Mouse (Mus musculus): ENCODE measurements around the gene Dhx58. TPM values are rescaled to one million over a fixed set of nuclear protein-coding genes. Genes with fewer than 3 reads are reported as not detected.
A peak's percentile ranks its signal among the peaks of the same experiment; 100 is the strongest.

The Dhx58 gene
- polyA plus RNA-seq, 1 experiment from 2014 or later: 3.0 TPM

DNA sequence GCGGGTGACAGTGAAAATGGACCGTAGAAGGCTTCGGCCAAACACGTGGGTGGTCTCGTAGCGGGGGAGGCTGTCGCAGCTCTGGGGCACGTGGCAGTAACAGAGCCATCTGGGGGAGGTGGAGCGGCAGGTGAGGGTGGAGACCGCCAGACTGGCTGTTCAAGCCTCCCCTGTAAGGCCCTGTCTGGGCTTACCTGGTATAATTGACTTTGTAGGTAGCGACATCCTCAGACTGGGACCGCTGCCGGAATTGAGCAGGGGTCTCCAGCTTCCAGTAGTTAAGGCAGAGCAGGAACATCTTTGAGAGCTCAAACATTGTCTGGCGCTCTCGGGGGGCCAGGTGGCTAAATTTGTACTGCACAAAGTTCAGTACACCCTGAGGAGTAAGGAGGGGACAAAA, 6.5 kb upstream of the Dhx58 start:
- no peaks in the 10 kb centered on the region for H3K9me3 ChIP-seq
- peaks cover 59% of the 10 kb centered on the region for H3K36me3 ChIP-seq
- H3K4me3 ChIP-seq: no peak overlapping the region
- 93% methylated on average over 15 of the region's 15 CpGs for WGBS
- H3K4me2 ChIP-seq: no peak overlapping the region
- H3K9ac ChIP-seq: no peak overlapping the region; the same call in 1 of the 2 replicates
- H3K27me3 ChIP-seq: no peaks in the 10 kb centered on the region
- ATAC-seq (ENCODE audit: low FRiP score): no peak
- H3K4me1 ChIP-seq (replicated peaks): peaks cover 32% of the 10 kb centered on the region
- H3K27ac ChIP-seq: no peak overlapping the region

DNA sequence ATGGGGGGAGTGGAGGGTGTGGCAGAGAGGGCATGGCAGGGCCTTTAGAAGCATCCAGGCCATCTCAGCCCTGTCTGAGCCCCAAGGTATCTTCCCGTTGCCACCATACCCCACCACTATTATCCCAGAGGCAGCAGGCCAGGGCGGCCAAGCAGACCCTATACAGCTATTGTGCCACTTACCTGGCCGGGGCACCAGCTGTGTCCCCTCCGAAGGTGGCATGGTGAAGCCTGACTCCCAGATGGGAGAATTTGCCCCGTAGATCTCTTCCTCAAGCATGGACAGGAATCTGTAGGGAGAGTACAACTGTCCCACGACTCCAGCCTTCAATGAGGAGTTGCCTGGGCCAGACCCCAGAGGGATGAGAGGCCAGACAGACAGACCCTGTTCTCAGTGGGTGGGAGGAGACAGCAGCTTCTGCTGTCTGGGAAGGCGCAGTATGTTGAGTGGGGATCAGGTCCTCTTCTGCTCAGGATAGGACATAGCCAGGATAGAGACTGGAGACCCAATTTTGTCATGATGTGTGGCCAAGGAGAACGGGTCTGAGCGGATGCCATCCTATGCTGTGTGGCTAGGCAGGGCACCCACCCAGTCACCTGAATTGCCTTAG, 5.2 kb upstream of the Dhx58 start:
- no peaks in the 10 kb centered on the region for H3K27me3 ChIP-seq
- H3K27ac ChIP-seq: no peak overlapping the region
- H3K4me3 ChIP-seq: no peak overlapping the region
- H3K9me3 ChIP-seq: no peaks in the 10 kb centered on the region
- H3K4me1 ChIP-seq (replicated peaks): peaks cover 26% of the 10 kb centered on the region
- ATAC-seq (ENCODE audit: low FRiP score): no peak
- 94% methylated on average over 9 of the region's 9 CpGs for WGBS
- H3K9ac ChIP-seq: peak overlapping the region; percentile 11; the same call in 1 of the 2 replicates
- H3K4me2 ChIP-seq: no peak overlapping the region
- H3K36me3 ChIP-seq: peaks cover 63% of the 10 kb centered on the region

DNA sequence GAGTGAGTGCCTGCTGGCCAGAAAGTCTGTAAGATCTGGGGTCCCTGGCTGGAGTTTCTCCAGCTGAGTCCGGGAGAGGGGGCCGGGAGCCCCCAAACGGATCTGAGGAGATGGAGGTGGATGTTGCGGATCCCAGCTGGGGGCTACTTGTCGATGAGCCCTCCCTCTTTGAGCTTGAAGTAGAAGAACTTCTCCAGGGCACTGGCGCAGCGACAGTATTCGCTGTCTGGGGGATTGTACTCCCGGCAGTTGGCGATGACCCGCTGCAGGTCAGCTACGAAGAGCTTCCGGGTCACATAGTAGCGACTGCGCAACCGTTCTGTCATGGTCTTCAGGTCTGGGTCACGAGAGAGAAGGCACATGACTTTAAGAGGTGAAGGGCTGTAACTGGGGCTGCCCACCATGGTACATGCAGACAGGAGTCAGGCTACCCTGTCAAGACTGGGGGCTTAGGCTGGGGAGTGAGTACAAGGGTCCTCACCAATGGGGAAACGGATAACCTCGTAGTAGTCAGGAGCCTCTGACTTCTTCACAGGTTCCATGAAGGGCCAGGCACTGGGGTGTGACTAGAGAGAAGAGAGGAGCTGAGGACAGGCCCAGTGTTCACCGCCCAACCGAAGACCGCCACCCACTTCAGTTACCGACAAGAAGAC, 1.1 kb upstream of the Dhx58 start:
- H3K9ac ChIP-seq: no peak overlapping the region
- H3K4me1 ChIP-seq (replicated peaks): peaks cover 10% of the 10 kb centered on the region
- no peak overlapping the region for H3K4me3 ChIP-seq
- ATAC-seq (ENCODE audit: low FRiP score): no peak
- WGBS: 94% methylated on average over 23 of the region's 23 CpGs
- no peak overlapping the region for H3K4me2 ChIP-seq
- H3K36me3 ChIP-seq: peaks cover 60% of the 10 kb centered on the region
- H3K9me3 ChIP-seq: no peaks in the 10 kb centered on the region
- H3K27me3 ChIP-seq: peaks cover 14% of the 10 kb centered on the region; the same call in 1 of the 2 replicates
- no peak overlapping the region for H3K27ac ChIP-seq

DNA sequence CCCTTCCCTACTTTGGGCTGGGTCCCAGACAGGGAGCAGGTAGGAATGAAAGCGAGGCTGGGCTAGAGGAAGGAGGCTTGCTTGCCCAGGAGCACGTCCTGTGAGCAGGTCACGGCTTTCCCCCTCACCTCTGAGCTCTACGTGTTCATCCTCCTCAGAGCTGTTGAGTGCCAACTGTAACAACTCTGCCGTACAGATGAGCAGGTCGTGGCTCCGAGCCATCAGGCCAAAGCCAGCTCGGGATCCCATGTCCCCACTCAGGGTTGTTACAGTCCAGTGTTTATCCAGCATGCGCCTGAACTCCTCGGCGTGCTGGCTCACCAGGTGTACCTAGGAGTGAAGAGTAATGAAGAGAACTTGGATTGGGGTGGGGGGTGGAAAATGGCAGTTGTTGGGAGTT, 705 bp downstream of the Dhx58 start:
- Histone ChIP-seq H3K27ac (no peak overlapping the region), H3K36me3 (peaks cover 41% of the 10 kb centered on the region), H3K4me1 (replicated peaks) (peaks cover 10% of the 10 kb centered on the region), H3K4me2 (no peak overlapping the region), H3K9ac (no peak overlapping the region), H3K27me3 (peaks cover 14% of the 10 kb centered on the region; the same call in 1 of the 2 replicates), H3K9me3 (no peaks in the 10 kb centered on the region), H3K4me3 (no peak overlapping the region)
- 67% methylated on average over 11 of the region's 11 CpGs for WGBS
- ATAC-seq (ENCODE audit: low FRiP score): no peak

DNA sequence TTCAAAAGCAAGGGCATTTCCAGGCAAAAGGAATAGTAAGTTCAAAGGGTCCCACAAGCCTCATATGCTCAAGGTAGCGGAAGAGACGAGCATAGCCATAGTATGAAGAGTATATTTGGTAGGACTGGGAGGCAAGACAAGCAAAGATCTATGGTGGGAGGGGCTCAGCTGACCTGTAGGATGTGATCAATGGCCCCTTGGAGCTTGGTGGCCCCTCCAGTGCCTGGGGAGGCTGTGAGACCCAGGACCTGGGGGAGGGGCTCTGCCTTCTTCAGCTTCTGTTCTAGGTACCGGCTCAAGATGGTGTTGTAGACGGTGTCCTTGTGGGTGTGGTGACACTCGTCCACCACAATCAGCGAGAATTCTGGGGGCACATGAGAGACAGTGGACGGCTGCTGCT, 1.2 kb downstream of the Dhx58 start:
- H3K4me1 ChIP-seq (replicated peaks): peaks cover 10% of the 10 kb centered on the region
- no peak overlapping the region for H3K9ac ChIP-seq
- H3K4me3 ChIP-seq: no peak overlapping the region
- 52% methylated on average over 7 of the region's 7 CpGs for WGBS
- H3K36me3 ChIP-seq: peaks cover 37% of the 10 kb centered on the region
- no peak overlapping the region for H3K4me2 ChIP-seq
- peak; percentile 7; the same call in 1 of the 2 replicates for ATAC-seq (ENCODE audit: low FRiP score)
- peaks cover 14% of the 10 kb centered on the region; the same call in 1 of the 2 replicates for H3K27me3 ChIP-seq
- H3K9me3 ChIP-seq: no peaks in the 10 kb centered on the region
- no peak overlapping the region for H3K27ac ChIP-seq

DNA sequence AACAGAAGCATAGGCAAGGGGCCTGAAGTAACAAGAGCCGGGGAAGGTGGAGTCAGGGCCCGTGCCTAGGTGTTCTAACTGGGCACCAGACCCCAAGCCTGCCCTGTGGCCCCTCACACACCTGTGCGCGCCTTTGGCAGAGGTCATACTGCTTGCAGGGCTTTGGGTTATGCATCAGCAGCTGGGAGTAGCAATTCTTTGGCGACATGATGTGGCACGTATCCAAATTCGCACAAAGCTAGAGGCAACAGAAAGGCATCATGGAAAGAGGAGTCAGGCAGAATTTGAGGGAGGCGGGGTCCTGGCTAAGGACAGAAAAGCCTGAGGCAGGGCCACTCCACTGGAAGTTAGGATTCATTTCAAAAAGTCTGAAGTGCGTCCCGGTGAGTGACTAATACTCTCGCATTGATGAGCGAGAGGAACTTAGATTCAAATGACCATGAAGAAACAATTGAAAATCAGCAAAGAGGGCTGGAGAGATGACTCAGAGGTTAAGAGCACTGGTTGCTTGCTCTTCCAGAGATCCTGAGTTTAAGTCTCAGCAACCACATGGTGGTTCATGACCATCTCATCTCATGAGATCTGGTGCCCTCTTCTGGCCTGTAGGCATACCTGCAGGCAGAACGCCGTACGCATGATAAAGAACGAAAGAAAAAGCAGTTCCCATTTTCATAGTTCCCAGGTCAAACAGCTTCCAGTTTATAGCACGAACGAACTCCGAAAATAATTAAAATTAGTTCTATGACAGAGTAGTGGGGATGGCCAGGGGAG, 1.8 kb downstream of the Dhx58 start:
- 0 out of 2 replicates have a peak, but pooled peaks have one; percentile 52 for ATAC-seq (ENCODE audit: low FRiP score)
- Histone ChIP-seq H3K27ac (no peak overlapping the region), H3K36me3 (peaks cover 30% of the 10 kb centered on the region), H3K9me3 (no peaks in the 10 kb centered on the region), H3K4me3 (no peak overlapping the region), H3K9ac (no peak overlapping the region), H3K27me3 (peaks cover 14% of the 10 kb centered on the region; the same call in 1 of the 2 replicates), H3K4me1 (replicated peaks) (peaks cover 10% of the 10 kb centered on the region), H3K4me2 (no peak overlapping the region)
- 40% methylated on average over 19 of the region's 19 CpGs for WGBS

DNA sequence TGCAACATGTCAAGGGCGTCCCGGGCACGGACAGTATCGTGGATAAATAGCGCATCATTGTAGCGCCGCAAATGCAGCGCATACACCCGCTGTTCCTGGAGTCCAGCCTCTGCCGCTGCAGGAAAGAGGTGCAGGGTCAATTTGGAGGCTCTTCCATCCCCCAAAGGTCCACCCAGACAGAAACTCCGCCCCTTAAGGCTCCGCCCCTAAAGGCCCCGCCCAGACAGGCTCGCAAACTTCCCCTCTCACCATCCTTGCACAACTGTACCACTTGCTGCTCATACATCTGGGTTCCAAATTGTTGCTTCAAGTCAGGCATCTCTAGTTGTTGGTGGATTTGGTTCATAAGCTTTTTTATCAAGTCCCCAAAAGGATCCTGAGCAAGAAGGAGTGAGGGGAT, 2.8 kb downstream of the Dhx58 start:
- Histone ChIP-seq H3K4me2 (peak overlapping the region; percentile 34), H3K27ac (no peak overlapping the region), H3K36me3 (peaks cover 21% of the 10 kb centered on the region), H3K9ac (peak overlapping the region; percentile 60; the same call in 1 of the 2 replicates), H3K9me3 (no peaks in the 10 kb centered on the region), H3K27me3 (peaks cover 14% of the 10 kb centered on the region; the same call in 1 of the 2 replicates), H3K4me1 (replicated peaks) (peaks cover 10% of the 10 kb centered on the region), H3K4me3 (0 out of 2 replicates have a peak overlapping the region, but pooled peaks have one; percentile 20)
- 5% methylated on average over 14 of the region's 14 CpGs for WGBS
- ATAC-seq (ENCODE audit: low FRiP score): no peak

DNA sequence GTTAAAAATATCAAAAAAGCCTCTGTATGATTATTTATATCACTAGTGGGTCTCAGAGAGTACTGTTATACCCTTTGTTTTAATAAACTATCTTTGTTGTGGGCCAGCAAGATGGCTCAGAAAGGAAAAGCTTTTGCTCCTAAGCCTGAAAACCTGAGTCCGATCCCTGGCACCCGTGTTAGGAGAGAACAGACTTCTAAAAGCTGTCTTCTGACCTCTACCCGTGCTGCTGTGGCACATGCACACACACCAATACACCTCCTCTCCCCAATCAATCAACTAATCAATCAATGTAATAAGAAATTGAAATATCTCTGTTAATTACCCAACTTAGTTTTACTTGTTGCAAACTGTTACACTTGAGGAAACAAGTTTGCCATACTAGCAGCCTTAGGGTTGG, 3.4 kb downstream of the Dhx58 start:
- WGBS: 76% methylated on average over 3 of the region's 3 CpGs
- peaks cover 14% of the 10 kb centered on the region; the same call in 1 of the 2 replicates for H3K27me3 ChIP-seq

DNA sequence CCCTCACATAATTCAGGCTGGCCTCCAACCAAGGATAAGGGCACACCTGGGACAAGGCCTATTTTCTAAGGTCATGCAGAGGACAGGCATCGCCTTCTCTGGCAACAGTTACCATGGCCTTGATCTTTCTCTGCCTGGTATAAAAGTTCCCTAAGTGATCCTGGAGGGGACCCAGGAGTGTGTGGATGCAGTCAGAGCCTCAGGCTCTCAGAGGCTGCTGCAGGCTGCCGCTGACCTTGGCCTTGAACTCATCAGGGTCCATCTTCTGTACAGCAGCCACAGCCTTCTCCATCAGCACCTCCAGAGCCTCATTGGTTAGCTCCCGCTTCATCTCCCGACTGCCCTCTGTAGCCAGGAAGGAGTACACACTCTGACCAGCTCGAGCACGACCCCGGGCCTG, 6.2 kb downstream of the Dhx58 start:
- Histone ChIP-seq H3K9me3 (no peaks in the 10 kb centered on the region), H3K27me3 (peaks cover 20% of the 10 kb centered on the region), H3K4me3 (no peak overlapping the region), H3K9ac (0 out of 2 replicates have a peak overlapping the region, but pooled peaks have one; percentile 4), H3K27ac (no peak overlapping the region), H3K4me2 (no peak overlapping the region), H3K4me1 (replicated peaks) (peaks cover 14% of the 10 kb centered on the region), H3K36me3 (no peaks in the 10 kb centered on the region)
- ATAC-seq (ENCODE audit: low FRiP score): no peak
- 77% methylated on average over 7 of the region's 7 CpGs for WGBS

More for the DNA sequence above, 3.4 kb downstream of the Dhx58 start:
- Histone ChIP-seq H3K36me3 (peaks cover 15% of the 10 kb centered on the region), H3K4me1 (replicated peaks) (peaks cover 10% of the 10 kb centered on the region), H3K27ac (no peak overlapping the region), H3K4me2 (no peak overlapping the region; the same call in 1 of the 2 replicates), H3K9me3 (no peaks in the 10 kb centered on the region), H3K4me3 (no peak overlapping the region), H3K9ac (no peak overlapping the region)
- ATAC-seq (ENCODE audit: low FRiP score): no peak

DNA sequence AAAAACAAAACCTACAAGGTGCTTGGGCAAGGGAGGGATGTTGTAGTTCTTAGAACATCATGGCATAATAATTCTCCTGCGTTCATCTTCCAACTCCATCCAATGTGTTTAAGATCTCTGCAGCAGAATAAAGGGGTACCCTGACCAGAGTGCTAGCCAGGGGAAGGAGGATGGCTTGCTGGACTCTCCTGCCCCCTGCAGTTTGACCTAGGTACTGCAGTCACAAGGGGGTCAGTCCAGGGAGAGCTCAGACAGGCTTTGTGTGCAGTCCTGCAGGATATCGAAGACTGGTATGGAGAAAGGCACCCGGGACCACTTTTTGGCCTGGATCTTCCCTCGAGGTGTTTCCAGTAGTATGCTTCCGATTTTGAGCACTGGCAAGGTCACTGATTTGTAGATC, 9.1 kb downstream of the Dhx58 start:
- ATAC-seq (ENCODE audit: low FRiP score): no peak
- Histone ChIP-seq H3K4me3 (no peak overlapping the region), H3K9me3 (no peaks in the 10 kb centered on the region), H3K9ac (no peak overlapping the region), H3K27me3 (peaks cover 38% of the 10 kb centered on the region), H3K4me2 (no peak overlapping the region), H3K4me1 (replicated peaks) (peaks cover 18% of the 10 kb centered on the region), H3K36me3 (no peaks in the 10 kb centered on the region), H3K27ac (no peak overlapping the region)
- 24% methylated on average over 5 of the region's 5 CpGs for WGBS

DNA sequence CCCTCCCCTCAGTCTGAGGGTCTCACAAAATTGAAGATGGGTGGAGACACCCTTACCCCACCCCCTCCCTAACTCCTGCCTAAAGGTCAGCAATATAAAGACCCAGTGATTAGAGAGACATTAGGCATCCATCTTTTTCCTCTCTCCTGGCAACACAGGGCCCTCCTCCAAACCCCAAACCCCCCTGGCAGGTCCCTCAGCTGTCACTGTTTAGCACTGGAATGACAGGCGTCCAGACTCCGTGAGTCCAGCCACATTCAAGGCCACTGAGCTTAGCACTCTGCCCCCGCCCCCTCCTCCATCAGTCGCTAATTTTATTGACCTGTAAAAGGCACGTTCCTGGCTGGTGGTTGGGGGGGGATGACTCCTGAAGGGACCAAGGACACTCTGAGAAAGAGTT, 10.9 kb downstream of the Dhx58 start:
- H3K4me3 ChIP-seq: no peak overlapping the region
- ATAC-seq (ENCODE audit: low FRiP score): no peak
- H3K9ac ChIP-seq: no peak overlapping the region
- H3K27me3 ChIP-seq: peaks cover 41% of the 10 kb centered on the region
- peaks cover 18% of the 10 kb centered on the region for H3K4me1 ChIP-seq (replicated peaks)
- no peak overlapping the region for H3K27ac ChIP-seq
- no peaks in the 10 kb centered on the region for H3K36me3 ChIP-seq
- 33% methylated on average over 5 of the region's 5 CpGs for WGBS
- H3K9me3 ChIP-seq: no peaks in the 10 kb centered on the region
- H3K4me2 ChIP-seq: no peak overlapping the region

DNA sequence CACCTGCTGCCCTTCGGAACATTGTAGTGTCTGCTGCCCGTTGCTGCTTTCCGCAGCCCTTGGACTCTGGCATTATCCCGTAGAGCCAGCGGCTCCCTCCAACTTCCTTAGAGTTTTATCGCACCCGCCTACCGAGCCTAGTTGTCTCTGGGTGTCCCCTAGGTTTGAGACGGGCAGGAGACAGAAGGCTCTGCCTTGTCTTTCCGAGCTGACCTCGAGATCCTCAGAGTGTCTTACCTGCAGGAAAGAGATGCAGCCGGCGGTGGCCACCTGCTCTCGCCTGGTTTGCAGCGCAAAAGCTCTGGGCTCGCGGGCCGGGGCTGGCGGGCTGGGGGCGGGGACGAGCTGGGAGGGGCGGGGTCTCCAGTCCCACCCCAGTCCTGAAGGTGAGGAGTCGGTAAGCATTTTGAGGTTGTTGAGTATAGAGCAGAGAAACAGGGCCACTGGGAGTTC, 11.9 kb downstream of the Dhx58 start, which contains the start of gene Zfp385c:
Gene Zfp385c (minus strand): TSS at position 292 of the 453 bp plus-strand sequence.
- H3K4me3 ChIP-seq: peak within 1 kb of the TSS; percentile 22
- no peak for ATAC-seq (ENCODE audit: low FRiP score)
- H3K4me1 ChIP-seq (replicated peaks): peaks cover 18% of the 10 kb centered on the region
- no peak within 1 kb of the TSS for H3K27ac ChIP-seq
- H3K9me3 ChIP-seq: no peaks in the 10 kb centered on the region
- H3K36me3 ChIP-seq: no peaks in the 10 kb centered on the region
- under 1% methylated on average over 23 of the region's 23 CpGs for WGBS
- H3K9ac ChIP-seq: no peak within 1 kb of the TSS
- H3K4me2 ChIP-seq: peak within 1 kb of the TSS; percentile 49
- H3K27me3 ChIP-seq: peaks cover 41% of the 10 kb centered on the region

Measured in hindbrain, embryonic 13.5 days (tissue).